Mouse (Mus musculus) lung, postnatal 0 days (tissue): ENCODE measurements around the gene Atp13a3.

Experiments used
- CTCF ChIP-seq: IDR thresholded peaks from 2 replicates; pipeline ENCODE4 v1.5.1; 2016; ENCODE audit warnings: antibody characterized with exemption, mild to moderate bottlenecking
- EP300 ChIP-seq: IDR thresholded peaks from 2 replicates; pipeline ENCODE4 v1.6.1; 2016; ENCODE audit warnings: antibody characterized with exemption, mild to moderate bottlenecking, control low read depth

DNA sequence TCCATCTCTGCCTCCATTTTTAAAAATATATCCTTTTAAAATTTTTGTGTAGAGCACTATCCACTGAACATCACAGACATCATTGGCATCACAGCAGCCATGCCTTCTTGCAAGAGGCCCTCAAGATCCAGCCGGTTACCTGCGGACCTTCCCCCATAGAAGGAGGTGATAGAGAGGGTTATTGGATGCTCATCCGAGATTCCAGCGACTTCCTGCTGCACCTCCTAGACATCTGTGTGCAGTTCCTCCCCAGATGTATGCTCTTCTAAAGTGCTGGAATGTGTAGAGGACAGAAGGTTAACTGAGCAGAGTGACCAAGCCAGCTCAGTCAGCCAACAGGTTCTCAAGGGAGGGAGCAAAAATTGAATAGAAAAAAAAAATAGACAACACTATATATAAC is 21.7 kb upstream of the Atp13a3 start:
- TF ChIP-seq EP300: no peak
- TF ChIP-seq CTCF: no peak
